Mouse (Mus musculus): ENCODE results near the gene Fgfr1op2. TPM values are rescaled to one million over a fixed set of nuclear protein-coding genes. Genes with fewer than 3 reads are reported as not detected.

Fgfr1op2 gene
- total RNA-seq, 2 experiments from 2014 or later, result 52.5 to 53.0 TPM

GRCm38 (mm10) chr6:146585134-146585533, 8.1 kb downstream of the Fgfr1op2 start:
- DNase-seq (ENCODE audit: low spot score), result no peak

GRCm38 (mm10) chr6:146602601-146603000, 25.6 kb downstream of the Fgfr1op2 start:
- no peak for DNase-seq (ENCODE audit: low spot score)

GRCm38 (mm10) chr6:146603651-146604050, 26.6 kb downstream of the Fgfr1op2 start:
- no peak for DNase-seq (ENCODE audit: low spot score)

- no peak for DNase-seq (ENCODE audit: low spot score)
These were observed 34.4 kb downstream of the Fgfr1op2 start for GRCm38 (mm10) chr6:146611385-146611784.

DNA sequence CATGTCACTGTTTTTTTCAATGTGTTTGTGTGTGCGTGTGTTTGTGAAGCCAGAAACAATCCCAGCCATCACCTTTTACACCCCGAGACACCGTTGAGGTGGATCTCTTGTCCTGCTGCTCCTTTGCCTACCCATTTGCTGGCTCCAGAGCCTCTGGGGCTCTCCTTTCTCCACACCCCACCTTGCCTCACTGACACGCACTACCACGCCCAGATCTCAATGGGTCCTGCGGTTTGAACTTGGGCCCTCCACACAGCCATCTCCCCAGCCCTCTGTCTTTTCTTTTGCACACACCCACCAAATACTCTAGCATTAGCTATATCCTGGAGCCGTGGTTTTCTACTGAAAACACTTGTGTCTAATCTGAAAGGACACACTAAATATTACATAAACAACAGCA, 34.9 kb downstream of the Fgfr1op2 start:
- DNase-seq (ENCODE audit: low spot score), result no peak

DNA sequence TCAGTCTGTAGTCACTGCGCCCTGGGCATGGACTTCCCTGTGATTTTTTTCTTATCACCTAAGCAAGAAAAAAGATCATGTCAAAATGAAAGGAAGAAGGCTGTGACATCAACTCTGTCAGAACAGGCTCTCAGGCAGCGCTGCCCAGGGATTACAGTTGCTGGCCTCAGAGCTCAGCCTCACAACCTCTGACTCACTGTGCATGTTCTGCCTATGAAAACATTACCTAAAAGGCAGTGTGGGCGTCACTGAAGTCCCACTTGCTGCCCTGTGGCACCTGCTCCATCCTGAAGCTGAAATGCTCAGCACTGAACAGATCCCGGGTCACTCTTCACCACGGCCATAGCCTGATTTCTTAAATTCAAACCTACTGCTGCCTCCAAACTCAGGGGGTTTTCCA, 35.7 kb downstream of the Fgfr1op2 start:
- no peak for DNase-seq (ENCODE audit: low spot score)

- DNase-seq (ENCODE audit: low spot score), result no peak
These were observed 36.9 kb downstream of the Fgfr1op2 start for GRCm38 (mm10) chr6:146613907-146614306.

- no peak for DNase-seq (ENCODE audit: low spot score)
These were observed 37.5 kb downstream of the Fgfr1op2 start for GRCm38 (mm10) chr6:146614541-146614940.

GRCm38 (mm10) chr6:146615891-146616290, 38.9 kb downstream of the Fgfr1op2 start:
- no peak for DNase-seq (ENCODE audit: low spot score)

GRCm38 (mm10) chr6:146616670-146617069, 39.7 kb downstream of the Fgfr1op2 start:
- no peak for DNase-seq (ENCODE audit: low spot score)

DNA sequence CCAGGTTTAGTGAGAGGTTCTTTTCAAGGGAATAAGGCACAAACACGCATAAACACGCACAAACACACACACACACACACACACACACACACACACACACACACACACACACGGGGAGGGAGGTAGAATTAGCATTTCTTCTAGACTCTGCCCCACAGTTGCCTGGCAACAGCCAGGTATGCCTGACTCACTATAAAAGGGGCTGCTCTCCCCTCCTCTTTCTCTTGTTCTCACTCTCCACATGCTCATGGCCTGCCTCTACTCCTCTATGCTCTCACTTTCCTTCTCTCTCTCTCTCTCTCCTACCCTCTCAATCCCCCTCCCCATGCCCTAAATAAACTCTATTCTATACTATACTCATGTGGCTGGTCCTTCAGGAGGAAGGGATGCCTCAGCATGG, 51.1 kb downstream of the Fgfr1op2 start:
- no peak for DNase-seq (ENCODE audit: low spot score)

DNA sequence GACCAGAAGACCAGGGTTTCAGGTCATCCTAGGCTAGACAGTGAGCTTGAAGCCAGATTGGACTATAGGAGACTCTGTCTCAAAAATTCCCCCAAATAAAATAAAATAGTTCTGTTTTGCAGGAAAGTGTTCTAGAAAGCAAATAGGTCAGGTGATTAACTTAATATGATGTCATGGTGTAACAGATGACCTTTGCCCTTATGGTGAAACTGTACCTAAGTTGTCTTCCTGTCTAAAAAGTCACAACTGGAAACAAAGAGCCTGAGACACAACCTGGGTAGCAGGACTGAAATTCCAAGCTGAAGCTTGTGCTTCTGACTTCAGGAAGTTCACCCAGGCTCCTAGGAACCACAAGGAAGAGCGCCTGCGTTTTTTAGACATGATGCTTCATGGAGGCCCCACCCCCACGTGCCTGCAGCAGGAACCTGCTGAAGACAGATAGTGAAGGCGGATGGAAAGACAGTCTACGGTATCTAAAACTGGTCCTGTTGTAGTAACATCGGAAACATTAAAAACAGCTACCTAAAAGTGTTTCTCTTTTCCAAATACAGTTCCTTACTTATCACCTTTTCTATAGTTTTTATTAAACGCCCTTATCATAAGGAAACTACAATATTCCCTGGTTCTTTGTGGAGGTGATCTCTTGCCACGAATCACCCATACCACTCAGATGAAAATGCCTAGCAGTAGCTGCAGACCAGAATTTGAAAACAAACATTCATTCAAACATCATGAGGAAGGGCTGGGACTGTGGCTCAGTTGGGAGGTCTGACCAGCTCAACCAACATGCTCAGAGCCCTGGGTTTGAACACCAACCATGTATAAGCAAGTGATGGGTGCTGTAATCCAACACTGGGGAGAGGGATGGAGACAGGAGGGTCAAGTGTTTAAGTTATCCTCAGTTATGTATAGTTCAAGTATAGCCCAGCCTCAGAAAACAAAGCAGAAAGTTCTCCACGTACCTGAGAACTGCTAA, 53.1 kb downstream of the Fgfr1op2 start:
- DNase-seq (ENCODE audit: low spot score), result no peak

DNA sequence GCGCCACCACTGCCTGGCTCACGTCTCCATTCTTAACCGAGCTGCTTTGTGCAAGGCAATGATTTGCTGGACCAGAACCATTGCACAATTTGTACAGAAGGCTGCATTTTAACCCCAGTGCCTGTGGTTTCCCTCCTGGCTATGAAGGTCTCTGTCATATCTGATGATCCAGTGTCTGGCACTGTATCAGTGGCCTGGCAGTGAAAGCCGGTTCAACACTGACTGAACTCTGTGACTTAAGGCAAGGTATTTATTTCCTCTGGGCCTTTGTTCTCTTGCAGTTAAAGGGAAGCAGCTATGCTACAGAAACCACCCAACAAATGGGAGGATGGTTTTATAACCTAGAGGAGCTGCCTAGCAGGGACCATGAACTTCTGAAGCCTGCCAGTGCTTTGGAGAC, 54.0 kb downstream of the Fgfr1op2 start:
- no peak for DNase-seq (ENCODE audit: low spot score)

DNA sequence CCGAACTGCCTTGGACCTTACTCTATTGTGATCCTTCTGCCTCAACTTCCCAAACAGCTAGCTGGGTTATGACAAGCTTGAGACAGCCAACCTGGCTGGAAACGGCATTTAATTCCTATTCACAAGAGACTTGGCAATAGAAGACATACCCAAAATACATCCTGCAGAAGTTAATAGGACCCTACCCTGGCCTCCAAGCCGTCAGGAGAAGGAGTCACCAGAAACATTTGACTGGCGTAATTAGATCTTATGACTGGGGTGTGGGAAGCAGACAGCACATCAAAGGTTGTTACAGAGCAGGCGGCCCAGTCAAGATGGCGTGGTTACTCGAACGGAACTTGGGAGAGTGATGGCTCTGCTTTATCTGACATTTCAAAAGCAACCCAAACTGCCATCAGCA, 54.8 kb downstream of the Fgfr1op2 start:
- no peak for DNase-seq (ENCODE audit: low spot score)

GRCm38 (mm10) chr6:146632403-146632802, 55.4 kb downstream of the Fgfr1op2 start:
- no peak for DNase-seq (ENCODE audit: low spot score)

DNA sequence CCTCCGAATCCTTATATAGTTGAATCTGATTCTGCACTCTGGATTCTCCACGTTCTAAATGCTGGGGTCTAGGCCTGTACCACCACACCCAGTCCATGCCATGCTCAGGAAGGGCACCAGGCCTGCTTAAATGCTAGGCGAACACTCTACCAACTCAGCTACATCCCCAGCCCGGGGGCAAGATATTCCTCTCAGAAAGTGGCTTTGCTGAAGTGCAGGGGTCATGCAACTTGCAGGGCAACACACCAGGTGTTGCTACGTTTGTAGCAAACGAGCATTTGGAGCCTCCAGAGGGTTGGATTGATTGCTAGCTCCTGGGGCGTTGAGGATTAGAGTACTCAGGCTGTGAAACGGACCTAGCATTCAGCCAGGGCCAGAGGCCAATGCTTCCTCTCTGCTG, 56.1 kb downstream of the Fgfr1op2 start:
- no peak for DNase-seq (ENCODE audit: low spot score)

- no peak for DNase-seq (ENCODE audit: low spot score)
These were observed 56.6 kb downstream of the Fgfr1op2 start for GRCm38 (mm10) chr6:146633629-146634014.

GRCm38 (mm10) chr6:146634015-146634722, 57.2 kb downstream of the Fgfr1op2 start:
- peak; percentile 55 for DNase-seq (ENCODE audit: low spot score)

DNA sequence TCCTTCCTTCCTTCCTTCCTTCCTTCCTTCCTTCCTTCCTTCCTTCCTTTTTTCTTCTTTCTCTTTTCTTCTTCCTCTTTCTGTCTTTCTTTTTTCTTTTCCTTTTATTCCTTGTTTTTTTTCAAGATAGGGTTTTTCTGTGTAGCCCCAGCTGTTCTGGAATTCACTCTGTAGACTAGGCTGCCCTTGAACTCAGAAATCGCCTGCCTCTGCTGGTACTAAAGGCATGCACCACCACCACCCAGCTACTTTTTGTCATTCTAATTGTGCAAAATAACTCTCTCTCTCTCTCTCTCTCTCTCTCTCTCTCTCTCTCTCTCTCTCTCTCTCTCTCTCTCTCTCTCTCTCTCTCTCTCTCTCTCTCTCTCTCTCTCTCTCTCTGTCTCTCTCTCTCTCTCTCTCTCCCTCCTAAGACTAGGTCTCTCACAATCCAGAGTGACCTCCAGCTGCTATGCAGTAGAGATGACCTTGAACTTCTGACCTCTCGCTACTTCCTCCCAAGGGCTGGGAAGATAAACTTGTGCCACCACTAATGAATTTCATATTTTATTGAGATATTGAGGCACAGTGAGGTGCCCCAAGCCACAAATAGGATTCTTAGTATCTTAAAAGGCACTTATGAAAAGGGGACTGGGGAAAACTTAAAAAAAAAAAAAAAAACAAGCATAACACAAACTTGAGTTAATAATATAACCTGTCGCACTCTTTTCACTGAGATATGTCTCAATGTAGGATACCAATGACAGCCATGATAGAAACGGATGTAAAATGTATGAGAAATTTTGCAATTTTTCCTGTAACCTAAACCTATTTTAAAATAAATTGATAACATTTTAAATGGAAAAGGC, 58.0 kb downstream of the Fgfr1op2 start:
- DNase-seq (ENCODE audit: low spot score), result no peak

DNA sequence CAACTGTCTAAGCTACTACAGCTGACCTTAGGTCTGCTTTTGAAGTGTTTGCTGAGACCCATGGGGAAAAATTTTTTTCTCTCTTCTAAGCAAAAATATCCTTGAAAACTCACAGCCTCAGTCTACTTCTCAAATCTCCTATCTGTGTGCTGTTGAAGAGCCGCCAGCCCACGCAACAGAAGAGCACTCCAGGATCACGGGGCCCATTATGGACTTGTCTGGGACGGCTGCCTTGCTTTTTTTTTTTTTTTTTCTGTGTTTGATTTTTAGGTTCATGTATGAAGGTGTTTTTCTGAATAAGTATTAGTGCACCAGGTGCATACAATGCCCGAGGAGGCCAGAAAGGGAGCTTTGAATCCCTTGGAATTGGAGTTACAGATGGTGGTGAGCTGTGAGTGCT, 59.5 kb downstream of the Fgfr1op2 start:
- DNase-seq (ENCODE audit: low spot score), result no peak

GRCm38 (mm10) chr6:146640068-146640965, 63.3 kb downstream of the Fgfr1op2 start:
- DNase-seq (ENCODE audit: low spot score), result no peak
